Mouse (Mus musculus) cerebral cortex, adult 2 months (tissue): ENCODE data around the gene B4galnt2.

Experiments
- WGBS: fragments of 180-500 bp; shearing (Covaris S2); methylation state at CpG from one replicate; pipeline ENCODE4 v1.1.7; 2018; 5-methylcytosine and 5-hydroxymethylcytosine counted together

The B4galnt2 gene

GRCm38 (mm10) chr11:95826317-95827167 is 88.1 kb downstream of the B4galnt2 start:
- WGBS = 63% methylated on average over 6 of the region's 6 CpGs

GRCm38 (mm10) chr11:95825625-95826024 is 89.1 kb downstream of the B4galnt2 start:
- WGBS = 41% methylated on average over 3 of the region's 3 CpGs

- under 1% methylated on average over 11 of the region's 11 CpGs for WGBS
Measured at GRCm38 (mm10) chr11:95824877-95825243, 89.8 kb downstream of the B4galnt2 start.

GRCm38 (mm10) chr11:95824071-95824876 is 90.4 kb downstream of the B4galnt2 start, which contains the start of gene Phospho1:
Gene Phospho1, plus strand, starts transcription at chr11:95824499.
- WGBS = under 1% methylated on average over 65 of the region's 78 CpGs

GRCm38 (mm10) chr11:95822437-95822836 is 92.3 kb downstream of the B4galnt2 start:
- WGBS = 98% methylated on average over 4 of the region's 4 CpGs

- WGBS = 92% methylated on average over 3 of the region's 3 CpGs
Measured at GRCm38 (mm10) chr11:95821511-95821910, 93.2 kb downstream of the B4galnt2 start.

- WGBS = 93% methylated on average over 8 of the region's 8 CpGs
Measured at GRCm38 (mm10) chr11:95819138-95819537, 95.6 kb downstream of the B4galnt2 start.
